8 mouse cellular contexts compared by ENCODE assay signal in genomic region chr15:27465391-27466005, GRCm38 (mm10). TPM values are rescaled to one million over a fixed set of nuclear protein-coding genes. Genes with fewer than 3 reads are reported as not detected.
A peak's percentile ranks its signal among the peaks of the same experiment; 100 is the strongest.
DNase-seq lines count a peak whose midpoint lies in the region; ATAC-seq and TF ChIP-seq lines count a peak whose summit lies in the region.

No protein-coding gene starts in this region.

- ATAC-seq in cerebellum, adult (ENCODE audit: insufficient number of reproducible peaks, low FRiP score, low TSS enrichment), result no peak
- 0 out of 2 replicates have a peak, but pooled peaks have one; percentile 51 for ATAC-seq in hindbrain, embryonic 12.5 days (ENCODE audit: low FRiP score)
- ATAC-seq in midbrain, embryonic 14.5 days (ENCODE audit: low FRiP score, low TSS enrichment), result no peak

- peak overlapping the region; percentile 88 for H3K9ac ChIP-seq in hindbrain, embryonic 12.5 days
- H3K9ac ChIP-seq in midbrain, embryonic 14.5 days (replicated peaks; ENCODE audit: low read length), result peak overlapping the region; percentile 97

- WGBS in hindbrain, embryonic 12.5 days, result 21% methylated on average over 8 of the region's 8 CpGs
- 17% methylated on average over 8 of the region's 8 CpGs for WGBS in midbrain, embryonic 14.5 days

- 0 out of 2 replicates have a peak, but pooled peaks have one; percentile 18 for TF ChIP-seq CTCF in cortical plate, adult 2 months (IDR thresholded peaks at IDR 0.05; ENCODE audit: extremely low read depth, insufficient read depth, low read length)

- H3K27ac ChIP-seq in cortical plate, adult 2 months (ENCODE audit: insufficient read depth, low read length), result peak overlapping the region; percentile 83; the same call in 1 of the 2 replicates
- peak overlapping the region; percentile 95 for H3K27ac ChIP-seq in hindbrain, embryonic 12.5 days
- peak overlapping the region; percentile 97 for H3K27ac ChIP-seq in midbrain, embryonic 14.5 days (replicated peaks; ENCODE audit: low read depth, low read length)

- no peaks in the 10 kb centered on the region for H3K9me3 ChIP-seq in hindbrain, embryonic 12.5 days (replicated peaks)
- no peaks in the 10 kb centered on the region for H3K9me3 ChIP-seq in midbrain, embryonic 14.5 days (ENCODE audit: control insufficient read depth, low read length)

- peak overlapping the region; percentile 68 for H3K4me2 ChIP-seq in hindbrain, embryonic 12.5 days (replicated peaks)
- peak overlapping the region; percentile 62 for H3K4me2 ChIP-seq in midbrain, embryonic 14.5 days (ENCODE audit: low read length)

- H3K36me3 ChIP-seq in hindbrain, embryonic 12.5 days, result no peaks in the 10 kb centered on the region
- H3K36me3 ChIP-seq in midbrain, embryonic 14.5 days (ENCODE audit: control insufficient read depth, insufficient read depth, low read length), result no peaks in the 10 kb centered on the region

- H3K4me3 ChIP-seq in cortical plate, adult 2 months (ENCODE audit: insufficient read depth, low read length), result peak overlapping the region; percentile 99
- peak overlapping the region; percentile 77 for H3K4me3 ChIP-seq in hindbrain, embryonic 12.5 days
- H3K4me3 ChIP-seq in midbrain, embryonic 14.5 days (replicated peaks; ENCODE audit: low read depth, low read length), result peak overlapping the region; percentile 86

- 0 out of 2 replicates have a peak, but pooled peaks have one; percentile 21 for TF ChIP-seq POLR2A in cortical plate, adult 2 months (IDR thresholded peaks at IDR 0.05; ENCODE audit: extremely low read depth, insufficient read depth, low read length)

- H3K27me3 ChIP-seq in hindbrain, embryonic 12.5 days, result no peaks in the 10 kb centered on the region
- H3K27me3 ChIP-seq in midbrain, embryonic 14.5 days (ENCODE audit: control insufficient read depth, insufficient read depth, low read length), result no peaks in the 10 kb centered on the region

- DNase-seq in cerebellum, adult 11-12 months, result peak; percentile 63
- DNase-seq in 3134 (ENCODE audit: extremely low read depth, insufficient read length, low spot score), result peak; percentile 48
- DNase-seq in midbrain, embryonic 14.5 days, result peak; percentile 76
- DNase-seq in gastrocnemius, postnatal 14 days, result no peak
- no peak for DNase-seq in layer of hippocampus, adult 9-11 months

- intact Hi-C loops in gastrocnemius, postnatal 14 days (cut with DNase I; ENCODE audit: low total_unique reads), result loop anchor here (10.0 kb wide), 1 partner anchor 99 kb away; no protein-coding TSS in a partner anchor

- H3K4me1 ChIP-seq in cortical plate, adult 2 months (ENCODE audit: control insufficient read depth, insufficient read depth, low read length), result peaks cover 7% of the 10 kb centered on the region
- peaks cover 24% of the 10 kb centered on the region for H3K4me1 ChIP-seq in hindbrain, embryonic 12.5 days
- H3K4me1 ChIP-seq in midbrain, embryonic 14.5 days (ENCODE audit: control insufficient read depth, insufficient read depth, low read length), result peaks cover 25% of the 10 kb centered on the region

RNA-seq across cellular contexts. Expression of gene Ank, which starts 1.0 kb away (rescaled TPM):
- polyA plus RNA-seq in cortical plate, adult 2 months (2012; rRNA removed), result 225 and 231 TPM in 2 replicates
- 15.2 and 15.7 TPM in 2 replicates for polyA plus RNA-seq in hindbrain, embryonic 12.5 days (2016; fragmentation: Nextera tagmentation; extraction: Ambion mirVana)
- 15.0 and 15.9 TPM in 2 replicates for polyA plus RNA-seq in midbrain, embryonic 14.5 days (2014; fragmentation: Nextera tagmentation; extraction: Ambion mirVana)
- total RNA-seq in gastrocnemius, postnatal 14 days (2021), result 10 to 100 TPM; 41.5 to 55.1 TPM

Comparison
In these comparisons a context has a peak if more than half of its experiments do, and no peak if none do; other contexts are left out.
1. DNase-seq: peak in cerebellum, adult 11-12 months (single experiment), 3134 (single experiment) and midbrain, embryonic 14.5 days (single experiment); none in gastrocnemius, postnatal 14 days (single experiment) and layer of hippocampus, adult 9-11 months (single experiment).
2. RNA of gene Ank, which starts 1.0 kb away (polyA plus RNA-seq): 225 to 231 TPM in cortical plate, adult 2 months; 15.2 to 15.7 TPM in hindbrain, embryonic 12.5 days and 15.0 to 15.9 TPM in midbrain, embryonic 14.5 days; every median in the first group is over 10 times any median in the second.
3. Peak in every context shown above with its lines, with median percentiles within 50 percentile points of each other: H3K27ac ChIP-seq and H3K4me3 ChIP-seq.